Mouse (Mus musculus) ES-Bruce4 (cell line): ENCODE results near the gene Lclat1.

Experiments
- CTCF ChIP-seq: IDR thresholded peaks from one replicate; pipeline ENCODE4 v1.8.1; 2011; ENCODE audit warnings: low read depth, low read length
- POLR2A ChIP-seq: IDR thresholded peaks from one replicate; pipeline ENCODE4 v1.8.1; 2011; ENCODE audit warnings: low read length; ENCODE audit not compliant: insufficient read depth

GRCm38 (mm10) chr17:73263077-73263501, 155.3 kb downstream of the Lclat1 start:
- TF ChIP-seq CTCF (no peak), POLR2A (no peak)
